Mouse (Mus musculus): ENCODE measurements around the gene Smco4. TPM values are rescaled to one million over a fixed set of nuclear protein-coding genes. Genes with fewer than 3 reads are reported as not detected.

The Smco4 gene
- total and polyA plus RNA-seq, 3 experiments = not detected

- no peak for DNase-seq (ENCODE audit: low read depth, low spot score)
- no peaks in the 10 kb centered on the region for H3K27me3 ChIP-seq (ENCODE audit: control insufficient read depth in 1 of 2, insufficient read depth in 2 of 2, low read length in 2 of 2)
- no peak overlapping the region for H3K4me3 ChIP-seq (ENCODE audit: control insufficient read depth in 1 of 2, insufficient read depth in 1 of 2, low read depth in 2 of 2, low read length in 2 of 2)
- TF ChIP-seq CHD1 (IDR thresholded peaks at IDR 0.05; ENCODE audit: low read depth, low read length) (no peak), RCOR1 (IDR thresholded peaks at IDR 0.05; ENCODE audit: low read depth, low read length) (no peak), USF1 (IDR thresholded peaks at IDR 0.05; ENCODE audit: low read depth, low read length) (no peak), CTCF (IDR thresholded peaks at IDR 0.05 in 2 of 3, conservative IDR thresholded peaks at IDR 0.05 in 1 of 3; ENCODE audit: control insufficient read depth in 1 of 3, insufficient read depth in 1 of 3, low read depth in 2 of 3, low read length in 3 of 3, poor library complexity in 1 of 3, severe bottlenecking in 1 of 3) (no peak), POLR2A (IDR thresholded peaks at IDR 0.05; ENCODE audit: control insufficient read depth in 1 of 2, insufficient read depth in 1 of 2, low read depth in 1 of 2, low read length in 2 of 2, poor library complexity in 1 of 2) (no peak), TAL1 (IDR thresholded peaks at IDR 0.05; ENCODE audit: low read length) (no peak), RAD21 (IDR thresholded peaks at IDR 0.05; ENCODE audit: low read depth, low read length) (no peak), ELF1 (IDR thresholded peaks at IDR 0.05; ENCODE audit: low read depth, low read length) (no peak), ZKSCAN1 (IDR thresholded peaks at IDR 0.05; ENCODE audit: low read depth, low read length) (no peak)
- no peaks in the 10 kb centered on the region for H3K36me3 ChIP-seq (ENCODE audit: control insufficient read depth in 1 of 2, insufficient read depth in 2 of 2, low read length in 2 of 2)
- no peaks in the 10 kb centered on the region for H3K9me3 ChIP-seq (replicated peaks; ENCODE audit: insufficient read depth, low read length)
- H3K9ac ChIP-seq (ENCODE audit: control insufficient read depth, low read depth, low read length, poor library complexity, severe bottlenecking) = no peak overlapping the region
- no peaks in the 10 kb centered on the region for H3K4me1 ChIP-seq (ENCODE audit: control insufficient read depth in 1 of 2, insufficient read depth in 2 of 2, low read length in 2 of 2)
- H3K79me2 ChIP-seq (ENCODE audit: control insufficient read depth, insufficient read depth, low read length, poor library complexity) = no peaks in the 10 kb centered on the region
- no peak overlapping the region for H3K27ac ChIP-seq (ENCODE audit: control insufficient read depth, low read depth, low read length)
Measured at GRCm38 (mm10) chr9:15503827-15504226, 10.6 kb downstream of the Smco4 start.

- Histone ChIP-seq H3K36me3 (ENCODE audit: control insufficient read depth in 1 of 2, insufficient read depth in 2 of 2, low read length in 2 of 2) (no peaks in the 10 kb centered on the region), H3K27ac (ENCODE audit: control insufficient read depth, low read depth, low read length) (no peak overlapping the region), H3K4me3 (ENCODE audit: control insufficient read depth in 1 of 2, insufficient read depth in 1 of 2, low read depth in 2 of 2, low read length in 2 of 2) (no peak overlapping the region), H3K9me3 (replicated peaks; ENCODE audit: insufficient read depth, low read length) (no peaks in the 10 kb centered on the region), H3K79me2 (ENCODE audit: control insufficient read depth, insufficient read depth, low read length, poor library complexity) (no peaks in the 10 kb centered on the region), H3K9ac (ENCODE audit: control insufficient read depth, low read depth, low read length, poor library complexity, severe bottlenecking) (no peak overlapping the region), H3K27me3 (ENCODE audit: control insufficient read depth in 1 of 2, insufficient read depth in 2 of 2, low read length in 2 of 2) (no peaks in the 10 kb centered on the region), H3K4me1 (ENCODE audit: control insufficient read depth in 1 of 2, insufficient read depth in 2 of 2, low read length in 2 of 2) (no peaks in the 10 kb centered on the region)
- no peak for DNase-seq (ENCODE audit: low read depth, low spot score)
- no peak for TF ChIP-seq CHD2 (IDR thresholded peaks at IDR 0.05; ENCODE audit: low read length)
- TF ChIP-seq GATA1 (IDR thresholded peaks at IDR 0.05; ENCODE audit: low read depth, low read length) = no peak
- no peak for TF ChIP-seq ZMIZ1 (IDR thresholded peaks at IDR 0.05; ENCODE audit: low read depth, low read length)
- TF ChIP-seq RCOR1 (IDR thresholded peaks at IDR 0.05; ENCODE audit: low read depth, low read length) = no peak
Measured at GRCm38 (mm10) chr9:15505288-15505687, 12.1 kb downstream of the Smco4 start.

GRCm38 (mm10) chr9:15506863-15507262 lies 13.6 kb downstream of the Smco4 start:
- DNase-seq (ENCODE audit: low read depth, low spot score) = no peak
- H3K9ac ChIP-seq (ENCODE audit: control insufficient read depth, low read depth, low read length, poor library complexity, severe bottlenecking) = no peak overlapping the region
- H3K79me2 ChIP-seq (ENCODE audit: control insufficient read depth, insufficient read depth, low read length, poor library complexity) = no peaks in the 10 kb centered on the region
- H3K27me3 ChIP-seq (ENCODE audit: control insufficient read depth in 1 of 2, insufficient read depth in 2 of 2, low read length in 2 of 2) = no peaks in the 10 kb centered on the region
- TF ChIP-seq ZC3H11A (IDR thresholded peaks at IDR 0.05; ENCODE audit: low read depth, low read length) = no peak
- no peak for TF ChIP-seq BHLHE40 (IDR thresholded peaks at IDR 0.05; ENCODE audit: borderline replicate concordance, low read depth, low read length)
- no peak for TF ChIP-seq EP300 (IDR thresholded peaks at IDR 0.05; ENCODE audit: low read depth in 1 of 2, low read length in 2 of 2)
- no peak for TF ChIP-seq ZNF384 (IDR thresholded peaks at IDR 0.05; ENCODE audit: low read depth, low read length)
- no peak for TF ChIP-seq MYC (IDR thresholded peaks at IDR 0.05; ENCODE audit: low read depth, low read length)
- TF ChIP-seq GATA1 (IDR thresholded peaks at IDR 0.05; ENCODE audit: low read depth, low read length) = no peak
- H3K4me3 ChIP-seq (ENCODE audit: control insufficient read depth in 1 of 2, insufficient read depth in 1 of 2, low read depth in 2 of 2, low read length in 2 of 2) = no peak overlapping the region
- H3K4me1 ChIP-seq (ENCODE audit: control insufficient read depth in 1 of 2, insufficient read depth in 2 of 2, low read length in 2 of 2) = no peaks in the 10 kb centered on the region
- no peak overlapping the region for H3K27ac ChIP-seq (ENCODE audit: control insufficient read depth, low read depth, low read length)
- H3K9me3 ChIP-seq (replicated peaks; ENCODE audit: insufficient read depth, low read length) = no peaks in the 10 kb centered on the region
- H3K36me3 ChIP-seq (ENCODE audit: control insufficient read depth in 1 of 2, insufficient read depth in 2 of 2, low read length in 2 of 2) = no peaks in the 10 kb centered on the region

All from MEL (cell line).